Mouse (Mus musculus) bone marrow macrophage, adult 2 months (primary cell): ENCODE measurements around the gene Tmem123. TPM values are rescaled to one million over a fixed set of nuclear protein-coding genes. Genes with fewer than 3 reads are reported as not detected.

Experiments
- H3K27ac ChIP-seq: 2 replicates; pipeline ENCODE4 v1.5.1; 2012; ENCODE audit warnings: low read depth, low read length; ENCODE audit not compliant: insufficient read depth
- H3K4me1 ChIP-seq: 2 replicates; pipeline ENCODE4 v1.6.1; 2012; ENCODE audit warnings: low read length; ENCODE audit not compliant: control insufficient read depth, insufficient read depth
- H3K4me3 ChIP-seq: 2 replicates; pipeline ENCODE4 v1.5.1; 2012; ENCODE audit warnings: mild to moderate bottlenecking, low read length, moderate library complexity; ENCODE audit not compliant: insufficient read depth
- CTCF ChIP-seq: IDR thresholded peaks from 2 replicates; pipeline ENCODE4 v1.5.1; 2012; ENCODE audit warnings: low read depth, mild to moderate bottlenecking, low read length, moderate library complexity
- POLR2A ChIP-seq: IDR thresholded peaks from 2 replicates; pipeline ENCODE4 v1.6.1; 2012; ENCODE audit warnings: mild to moderate bottlenecking, low read depth, low read length, borderline replicate concordance
- polyA plus RNA-seq: library from polyadenylated mRNA; stranded (reverse); fragments of >200 nt; gene quantifications from 2 replicates; pipeline ENCODE4 v1.2.4, GENCODE M21; 2012; ENCODE audit not compliant: missing spikeins, insufficient read depth, insufficient read length

Gene Tmem123
- polyA plus RNA-seq, 1 experiment, result 120 TPM

GRCm38 (mm10) chr9:7841221-7841620 lies 77.4 kb downstream of the Tmem123 start:
- H3K4me3 ChIP-seq, result no peak overlapping the region
- H3K4me1 ChIP-seq, result peaks cover 4% of the 10 kb centered on the region; the same call in 1 of the 2 replicates
- TF ChIP-seq POLR2A (no peak), CTCF (no peak)
- no peak overlapping the region for H3K27ac ChIP-seq

Other genes with a start within 250 kb of the Tmem123 start
- 26.7 and 30.4 TPM in 2 replicates for gene Mmp8, start 205.6 kb upstream of the Tmem123 start, polyA plus RNA-seq
- gene Mmp27, start 192.6 kb upstream of the Tmem123 start, polyA plus RNA-seq, result 18.2 and 19.3 TPM in 2 replicates
- not detected in 2 replicates for gene Mmp20, start 135.8 kb upstream of the Tmem123 start, polyA plus RNA-seq
- not detected in 2 replicates for gene Mmp7, start 72.0 kb upstream of the Tmem123 start, polyA plus RNA-seq
- gene Birc2, start 73.0 kb downstream of the Tmem123 start, polyA plus RNA-seq, result 22.5 and 24.9 TPM in 2 replicates
- 157 and 171 TPM in 2 replicates for gene Birc3, start 109.1 kb downstream of the Tmem123 start, polyA plus RNA-seq
- gene Yap1, start 240.6 kb downstream of the Tmem123 start, polyA plus RNA-seq, result 0.99 TPM in 1 of 2 replicates, not detected in the other